Mouse (Mus musculus) lung, postnatal 0 days (tissue): Measurements from ENCODE around the gene Krt90.

Experiments
- CTCF ChIP-seq: IDR thresholded peaks from 2 replicates; pipeline ENCODE4 v1.5.1; 2016; ENCODE audit warnings: antibody characterized with exemption, mild to moderate bottlenecking
- EP300 ChIP-seq: IDR thresholded peaks from 2 replicates; pipeline ENCODE4 v1.6.1; 2016; ENCODE audit warnings: antibody characterized with exemption, mild to moderate bottlenecking, control low read depth

GRCm38 (mm10) chr15:101575506-101575905, 12.8 kb upstream of the Krt90 start:
- TF ChIP-seq EP300 (no peak), CTCF (no peak)
